Mouse (Mus musculus): ENCODE measurements at regions not wholly inside any gene's neighbourhood (a gene's known extent, or its start where the extent isn't known, plus 50 kb on each side); places are given as distances from the start of the nearest gene placed in this dataset.

GRCm38 (mm10) chr2:50805645-50806044, 343.3 kb downstream of the Rnd3 start:
- Histone ChIP-seq H3K36me3 (ENCODE audit: insufficient read depth, low read length) (no peaks in the 10 kb centered on the region), H3K27me3 (ENCODE audit: insufficient read depth, low read length) (no peaks in the 10 kb centered on the region), H3K4me1 (ENCODE audit: insufficient read depth, low read length) (no peaks in the 10 kb centered on the region), H3K9me3 (ENCODE audit: low read length) (no peaks in the 10 kb centered on the region), H3K9ac (replicated peaks; ENCODE audit: low read length) (no peak overlapping the region), H3K27ac (no peak overlapping the region), H3K4me3 (ENCODE audit: low read length) (no peak overlapping the region), H3K4me2 (ENCODE audit: low read depth, low read length) (no peak overlapping the region)
- TF ChIP-seq CTCF (IDR thresholded peaks at IDR 0.05; ENCODE audit: low read depth): no peak
- 83% methylated on average over 3 of the region's 3 CpGs for WGBS
- ATAC-seq: no peak
- DNase-seq (ENCODE audit: low spot score): no peak

GRCm38 (mm10) chr2:50796087-50796486, 352.8 kb downstream of the Rnd3 start:
- whole genome bisulfite sequencing: 73% methylated on average over 3 of the region's 3 CpGs
- no peak for DNase-seq (ENCODE audit: low spot score)
- no peaks in the 10 kb centered on the region for H3K36me3 ChIP-seq (ENCODE audit: insufficient read depth, low read length)
- no peak overlapping the region for H3K4me2 ChIP-seq (ENCODE audit: low read depth, low read length)
- H3K4me3 ChIP-seq (ENCODE audit: low read length): no peak overlapping the region
- H3K4me1 ChIP-seq (ENCODE audit: insufficient read depth, low read length): no peaks in the 10 kb centered on the region
- TF ChIP-seq CTCF (IDR thresholded peaks at IDR 0.05; ENCODE audit: low read depth): no peak
- no peaks in the 10 kb centered on the region for H3K9me3 ChIP-seq (ENCODE audit: low read length)
- H3K9ac ChIP-seq (replicated peaks; ENCODE audit: low read length): no peak overlapping the region
- no peaks in the 10 kb centered on the region for H3K27me3 ChIP-seq (ENCODE audit: insufficient read depth, low read length)
- H3K27ac ChIP-seq: no peak overlapping the region
- ATAC-seq: no peak

- DNase-seq (ENCODE audit: low spot score) (no peak), ATAC-seq (no peak)
- WGBS: 84% methylated on average over 2 of the region's 2 CpGs
- H3K4me3 ChIP-seq (ENCODE audit: low read length): no peak overlapping the region
- no peak overlapping the region for H3K9ac ChIP-seq (replicated peaks; ENCODE audit: low read length)
- H3K9me3 ChIP-seq (ENCODE audit: low read length): no peaks in the 10 kb centered on the region
- H3K27ac ChIP-seq: no peak overlapping the region
- no peak overlapping the region for H3K4me2 ChIP-seq (ENCODE audit: low read depth, low read length)
- no peaks in the 10 kb centered on the region for H3K4me1 ChIP-seq (ENCODE audit: insufficient read depth, low read length)
- TF ChIP-seq CTCF (IDR thresholded peaks at IDR 0.05; ENCODE audit: low read depth): no peak
- H3K36me3 ChIP-seq (ENCODE audit: insufficient read depth, low read length): no peaks in the 10 kb centered on the region
- H3K27me3 ChIP-seq (ENCODE audit: insufficient read depth, low read length): no peaks in the 10 kb centered on the region
Measured at GRCm38 (mm10) chr2:50793616-50794015, 355.3 kb downstream of the Rnd3 start.

GRCm38 (mm10) chr2:50793067-50793466, 355.8 kb downstream of the Rnd3 start:
- TF ChIP-seq CTCF (IDR thresholded peaks at IDR 0.05; ENCODE audit: low read depth): no peak
- DNase-seq (ENCODE audit: low spot score): no peak
- WGBS: 55% methylated on average over 1 of the region's 1 CpGs

GRCm38 (mm10) chr2:50789051-50789651, 359.8 kb downstream of the Rnd3 start:
- H3K4me2 ChIP-seq (ENCODE audit: low read depth, low read length): no peak overlapping the region
- no peak for TF ChIP-seq CTCF (IDR thresholded peaks at IDR 0.05; ENCODE audit: low read depth)
- no peak overlapping the region for H3K27ac ChIP-seq
- H3K9me3 ChIP-seq (ENCODE audit: low read length): no peaks in the 10 kb centered on the region
- ATAC-seq: no peak
- no peak overlapping the region for H3K4me3 ChIP-seq (ENCODE audit: low read length)
- no peaks in the 10 kb centered on the region for H3K36me3 ChIP-seq (ENCODE audit: insufficient read depth, low read length)
- no peaks in the 10 kb centered on the region for H3K27me3 ChIP-seq (ENCODE audit: insufficient read depth, low read length)
- DNase-seq (ENCODE audit: low spot score): no peak
- WGBS: 92% methylated on average over 4 of the region's 4 CpGs
- H3K9ac ChIP-seq (replicated peaks; ENCODE audit: low read length): no peak overlapping the region
- no peaks in the 10 kb centered on the region for H3K4me1 ChIP-seq (ENCODE audit: insufficient read depth, low read length)

More at GRCm38 (mm10) chr2:50793067-50793466, 355.8 kb downstream of the Rnd3 start:
- H3K4me3 ChIP-seq (ENCODE audit: low read length): no peak overlapping the region
- no peak overlapping the region for H3K9ac ChIP-seq (replicated peaks; ENCODE audit: low read length)
- H3K36me3 ChIP-seq (ENCODE audit: insufficient read depth, low read length): no peaks in the 10 kb centered on the region
- no peak overlapping the region for H3K27ac ChIP-seq
- no peaks in the 10 kb centered on the region for H3K4me1 ChIP-seq (ENCODE audit: insufficient read depth, low read length)
- H3K4me2 ChIP-seq (ENCODE audit: low read depth, low read length): no peak overlapping the region
- no peaks in the 10 kb centered on the region for H3K27me3 ChIP-seq (ENCODE audit: insufficient read depth, low read length)
- ATAC-seq: no peak
- H3K9me3 ChIP-seq (ENCODE audit: low read length): no peaks in the 10 kb centered on the region

GRCm38 (mm10) chr2:50772101-50772500, 376.8 kb downstream of the Rnd3 start:
- Histone ChIP-seq H3K4me3 (ENCODE audit: low read length) (no peak overlapping the region), H3K36me3 (ENCODE audit: insufficient read depth, low read length) (no peaks in the 10 kb centered on the region), H3K9me3 (ENCODE audit: low read length) (no peaks in the 10 kb centered on the region), H3K27me3 (ENCODE audit: insufficient read depth, low read length) (no peaks in the 10 kb centered on the region), H3K9ac (replicated peaks; ENCODE audit: low read length) (no peak overlapping the region), H3K4me1 (ENCODE audit: insufficient read depth, low read length) (no peaks in the 10 kb centered on the region), H3K27ac (no peak overlapping the region), H3K4me2 (ENCODE audit: low read depth, low read length) (no peak overlapping the region)
- WGBS: 86% methylated on average over 8 of the region's 8 CpGs
- no peak for ATAC-seq
- no peak for TF ChIP-seq CTCF (IDR thresholded peaks at IDR 0.05; ENCODE audit: low read depth)
- DNase-seq (ENCODE audit: low spot score): no peak

GRCm38 (mm10) chr2:50759016-50759415, 389.9 kb downstream of the Rnd3 start:
- Histone ChIP-seq H3K9me3 (ENCODE audit: low read length) (no peaks in the 10 kb centered on the region), H3K9ac (replicated peaks; ENCODE audit: low read length) (no peak overlapping the region), H3K4me3 (ENCODE audit: low read length) (no peak overlapping the region), H3K4me2 (ENCODE audit: low read depth, low read length) (no peak overlapping the region), H3K36me3 (ENCODE audit: insufficient read depth, low read length) (no peaks in the 10 kb centered on the region), H3K27ac (no peak overlapping the region), H3K27me3 (ENCODE audit: insufficient read depth, low read length) (no peaks in the 10 kb centered on the region), H3K4me1 (ENCODE audit: insufficient read depth, low read length) (no peaks in the 10 kb centered on the region)
- whole genome bisulfite sequencing: 75% methylated on average over 2 of the region's 2 CpGs
- no peak for TF ChIP-seq CTCF (IDR thresholded peaks at IDR 0.05; ENCODE audit: low read depth)
- DNase-seq (ENCODE audit: low spot score) (no peak), ATAC-seq (no peak)
